Mouse (Mus musculus) kidney, adult 2 months (tissue): ENCODE measurements around the gene Lmbr1. TPM values are rescaled to one million over a fixed set of nuclear protein-coding genes. Genes with fewer than 3 reads are reported as not detected.

Experiments used
- DNase-seq: peaks from one replicate; pipeline ENCODE4 v3.0.0; 2021
- H3K27ac ChIP-seq: fragments of 200-500 bp; 2 replicates; pipeline ENCODE4 v1.5.1; 2012; ENCODE audit warnings: low read depth, low read length, control low read depth, inconsistent platforms; ENCODE audit not compliant: insufficient read depth
- H3K27me3 ChIP-seq: fragments of 200-500 bp; replicated peaks from 2 replicates; pipeline ENCODE4 v1.6.1; 2012; ENCODE audit warnings: mild to moderate bottlenecking, moderate library complexity, low read length, inconsistent platforms; ENCODE audit not compliant: control insufficient read depth, insufficient read depth
- H3K36me3 ChIP-seq: fragments of 200-500 bp; 2 replicates; pipeline ENCODE4 v1.6.1; 2012; ENCODE audit warnings: mild to moderate bottlenecking, moderate library complexity, low read length, inconsistent platforms; ENCODE audit not compliant: control insufficient read depth, insufficient read depth
- H3K4me1 ChIP-seq: fragments of 200-500 bp; 2 replicates; pipeline ENCODE4 v1.6.1; 2011; ENCODE audit warnings: low read length; ENCODE audit not compliant: control insufficient read depth, insufficient read depth
- H3K4me3 ChIP-seq: fragments of 200-500 bp; 2 replicates; pipeline ENCODE4 v1.5.1; 2011; ENCODE audit warnings: mild to moderate bottlenecking, low read depth, low read length, control low read depth; ENCODE audit not compliant: insufficient read depth
- CTCF ChIP-seq: fragments of 200-500 bp; conservative IDR thresholded peaks from 2 replicates; pipeline ENCODE4 v1.5.1; 2011; ENCODE audit warnings: low read depth, mild to moderate bottlenecking, control low read depth, low read length, moderate library complexity, mixed read lengths; ENCODE audit not compliant: insufficient read depth, insufficient read length
- POLR2A ChIP-seq: fragments of 200-500 bp; IDR thresholded peaks from one replicate; pipeline ENCODE4 v1.6.1; 2011; ENCODE audit warnings: low read depth, low read length, control low read depth
- WGBS: fragments of 180-500 bp; shearing (Covaris S2); methylation state at CpG from one replicate; pipeline ENCODE4 v1.1.7; 2018; 5-methylcytosine and 5-hydroxymethylcytosine counted together
- polyA plus RNA-seq: library from polyadenylated mRNA; depleted of rRNA; stranded (reverse); fragments of >200 nt; gene quantifications from 2 replicates; pipeline ENCODE4 v1.2.3, GENCODE M21; 2012

The Lmbr1 gene
- polyA plus RNA-seq, 1 experiment, result 4.4 TPM

DNA sequence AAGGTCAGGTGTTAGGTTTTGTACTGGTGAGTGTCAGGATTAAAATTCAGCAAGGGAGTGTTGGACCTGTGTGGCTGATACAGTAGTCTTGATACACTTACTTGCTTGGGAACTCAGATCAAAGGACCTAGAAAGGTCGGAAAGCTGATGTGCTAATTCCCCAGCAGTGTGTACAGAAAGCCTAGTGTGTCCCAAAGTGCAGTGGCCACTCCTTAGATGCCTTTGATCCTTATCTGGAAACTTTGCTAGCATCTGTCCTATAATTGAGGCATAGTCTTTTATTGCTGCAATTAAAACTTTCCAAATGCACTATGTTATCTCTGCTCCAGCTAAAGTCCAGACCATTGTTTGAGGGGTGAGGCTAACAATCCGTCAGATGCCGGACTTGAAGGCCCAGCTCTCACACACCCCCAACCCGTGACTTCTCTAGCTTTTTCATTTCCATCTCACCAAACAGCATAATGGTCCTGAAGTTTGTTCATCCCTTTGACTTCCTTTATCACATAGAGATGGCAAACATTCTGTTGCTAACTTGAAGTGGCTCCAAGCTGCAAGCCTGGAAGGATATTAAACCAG, 166.1 kb downstream of the Lmbr1 start:
- no peaks in the 10 kb centered on the region for H3K27me3 ChIP-seq
- WGBS, result 64% methylated on average over 4 of the region's 4 CpGs
- no peak overlapping the region for H3K27ac ChIP-seq
- H3K4me1 ChIP-seq, result no peaks in the 10 kb centered on the region
- no peaks in the 10 kb centered on the region for H3K36me3 ChIP-seq
- TF ChIP-seq CTCF (no peak), POLR2A (no peak)
- no peak overlapping the region for H3K4me3 ChIP-seq
- no peak for DNase-seq

DNA sequence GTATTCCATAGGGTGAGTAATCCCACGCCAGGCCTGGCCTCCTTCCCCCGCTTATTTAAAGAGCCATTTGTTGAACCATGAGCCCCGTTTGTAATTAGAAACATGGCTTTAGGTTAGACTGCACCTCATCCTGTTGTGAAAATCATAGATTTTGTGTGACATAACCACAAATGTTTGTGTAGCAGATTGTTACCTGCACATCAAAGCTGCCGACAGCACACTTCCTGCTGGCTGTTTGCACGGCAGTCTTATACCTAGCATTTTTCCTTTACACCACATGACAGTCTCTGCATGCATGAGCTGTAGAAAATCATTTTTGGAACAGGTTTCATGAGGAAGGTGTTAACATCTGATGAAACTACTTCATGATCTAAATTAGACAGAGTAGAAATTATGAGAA, 172.5 kb downstream of the Lmbr1 start:
- no peaks in the 10 kb centered on the region for H3K4me1 ChIP-seq
- H3K36me3 ChIP-seq, result no peaks in the 10 kb centered on the region
- H3K4me3 ChIP-seq, result no peak overlapping the region
- no peak for DNase-seq
- TF ChIP-seq POLR2A, result no peak
- no peak for TF ChIP-seq CTCF
- WGBS, result 75% methylated on average over 5 of the region's 5 CpGs
- no peaks in the 10 kb centered on the region for H3K27me3 ChIP-seq
- no peak overlapping the region for H3K27ac ChIP-seq

DNA sequence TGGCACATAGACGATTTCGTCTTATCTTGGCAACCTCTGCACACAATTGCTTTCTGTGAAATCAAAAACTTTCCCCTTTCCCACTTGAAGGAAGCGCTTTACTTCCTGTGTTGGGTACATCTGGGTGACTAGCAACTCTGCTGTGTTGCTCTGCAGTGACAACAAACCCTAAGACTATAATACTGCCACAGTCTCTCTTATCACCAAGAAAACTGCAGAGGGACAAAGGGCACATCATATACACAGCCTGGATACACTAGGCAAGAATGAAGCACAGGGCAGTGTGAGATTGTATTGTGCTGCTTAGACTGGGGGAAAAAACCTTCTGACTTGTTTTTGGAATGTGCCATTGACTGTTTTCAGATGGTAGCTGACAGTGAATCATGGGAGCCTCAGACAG, 178.3 kb downstream of the Lmbr1 start:
- Histone ChIP-seq H3K27ac (no peak overlapping the region), H3K36me3 (no peaks in the 10 kb centered on the region), H3K27me3 (no peaks in the 10 kb centered on the region), H3K4me1 (peaks cover 2% of the 10 kb centered on the region; the same call in 1 of the 2 replicates), H3K4me3 (no peak overlapping the region)
- DNase-seq, result no peak
- no peak for TF ChIP-seq CTCF
- no peak for TF ChIP-seq POLR2A
- WGBS, result 74% methylated on average over 3 of the region's 3 CpGs

DNA sequence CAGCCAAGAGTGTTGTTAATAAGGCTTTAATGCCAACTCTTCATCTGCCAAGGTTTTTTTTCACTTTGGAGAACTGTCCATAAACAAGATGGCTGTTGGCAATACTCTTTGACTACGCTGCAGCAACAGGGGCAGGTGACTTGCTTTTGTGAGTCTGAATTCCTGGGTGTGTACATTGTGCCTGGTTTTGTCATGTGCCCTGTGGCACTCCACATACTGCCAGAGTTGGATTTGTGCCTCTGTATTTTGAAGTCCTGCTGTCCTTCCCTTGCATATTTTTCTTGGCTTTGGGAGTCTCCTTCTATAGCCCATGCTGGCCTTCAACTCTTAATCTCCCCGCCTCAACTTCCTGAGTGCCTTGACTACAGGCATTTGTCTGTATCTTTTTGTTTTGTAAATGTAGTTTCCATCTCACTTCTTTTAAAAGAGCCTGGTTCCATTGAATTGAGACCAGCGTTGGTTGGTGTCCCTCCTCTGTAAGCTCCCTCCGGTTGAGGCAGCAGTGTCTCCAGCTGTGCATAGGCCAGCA, 179.2 kb downstream of the Lmbr1 start:
- 80% methylated on average over 4 of the region's 4 CpGs for WGBS
- DNase-seq, result no peak
- H3K36me3 ChIP-seq, result no peaks in the 10 kb centered on the region
- H3K4me3 ChIP-seq, result no peak overlapping the region
- TF ChIP-seq CTCF (no peak), POLR2A (no peak)
- no peak overlapping the region for H3K27ac ChIP-seq
- no peaks in the 10 kb centered on the region for H3K27me3 ChIP-seq
- H3K4me1 ChIP-seq, result peaks cover 2% of the 10 kb centered on the region; the same call in 1 of the 2 replicates

DNA sequence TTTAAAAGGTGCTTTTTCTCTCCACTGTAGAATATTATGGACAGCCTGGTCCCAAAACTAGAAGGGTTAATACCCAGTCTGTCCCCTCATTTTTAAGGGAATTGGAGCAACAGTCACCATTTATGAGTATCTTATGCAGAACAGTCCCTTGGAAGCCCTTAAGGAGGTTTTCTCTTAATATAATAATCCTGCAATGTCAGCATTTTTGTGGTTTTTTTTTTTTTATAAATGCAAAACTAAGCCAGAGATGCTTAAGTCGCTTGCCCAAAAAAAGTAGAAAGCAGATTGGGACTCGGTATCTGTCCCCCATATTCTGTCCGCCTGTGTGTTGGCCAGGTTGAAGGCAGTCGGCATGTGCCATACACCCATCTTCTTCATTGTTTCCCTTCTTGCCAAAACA, 181.0 kb downstream of the Lmbr1 start:
- WGBS, result 88% methylated on average over 4 of the region's 4 CpGs
- Histone ChIP-seq H3K4me1 (peaks cover 2% of the 10 kb centered on the region; the same call in 1 of the 2 replicates), H3K27me3 (no peaks in the 10 kb centered on the region), H3K36me3 (no peaks in the 10 kb centered on the region), H3K27ac (no peak overlapping the region), H3K4me3 (no peak overlapping the region)
- DNase-seq, result no peak
- TF ChIP-seq CTCF (no peak), POLR2A (no peak)

DNA sequence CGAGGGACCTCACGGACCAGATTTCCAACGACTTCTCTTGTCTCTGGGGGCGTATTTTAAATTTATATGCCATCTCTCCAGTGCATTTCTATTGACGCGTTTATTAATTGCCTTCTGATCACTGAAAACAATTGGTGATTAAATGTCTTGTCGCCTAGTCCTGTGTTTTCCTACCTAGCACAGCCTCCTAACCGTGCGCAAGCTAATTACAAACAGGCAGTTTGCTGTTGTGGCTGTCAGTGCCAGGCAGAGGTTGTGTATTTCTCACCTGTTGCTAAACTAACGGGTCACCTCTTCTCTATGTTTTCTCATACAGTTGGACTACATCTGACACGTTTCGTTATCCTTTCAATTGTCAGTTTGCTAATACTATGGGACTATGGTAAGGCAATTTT, 181.9 kb downstream of the Lmbr1 start:
- no peaks in the 10 kb centered on the region for H3K27me3 ChIP-seq
- TF ChIP-seq POLR2A, result no peak
- no peak for TF ChIP-seq CTCF
- no peak overlapping the region for H3K27ac ChIP-seq
- peak overlapping the region; percentile 77 for H3K4me3 ChIP-seq
- WGBS, result 8% methylated on average over 12 of the region's 12 CpGs
- peaks cover 2% of the 10 kb centered on the region; the same call in 1 of the 2 replicates for H3K4me1 ChIP-seq
- H3K36me3 ChIP-seq, result no peaks in the 10 kb centered on the region
- DNase-seq, result no peak

DNA sequence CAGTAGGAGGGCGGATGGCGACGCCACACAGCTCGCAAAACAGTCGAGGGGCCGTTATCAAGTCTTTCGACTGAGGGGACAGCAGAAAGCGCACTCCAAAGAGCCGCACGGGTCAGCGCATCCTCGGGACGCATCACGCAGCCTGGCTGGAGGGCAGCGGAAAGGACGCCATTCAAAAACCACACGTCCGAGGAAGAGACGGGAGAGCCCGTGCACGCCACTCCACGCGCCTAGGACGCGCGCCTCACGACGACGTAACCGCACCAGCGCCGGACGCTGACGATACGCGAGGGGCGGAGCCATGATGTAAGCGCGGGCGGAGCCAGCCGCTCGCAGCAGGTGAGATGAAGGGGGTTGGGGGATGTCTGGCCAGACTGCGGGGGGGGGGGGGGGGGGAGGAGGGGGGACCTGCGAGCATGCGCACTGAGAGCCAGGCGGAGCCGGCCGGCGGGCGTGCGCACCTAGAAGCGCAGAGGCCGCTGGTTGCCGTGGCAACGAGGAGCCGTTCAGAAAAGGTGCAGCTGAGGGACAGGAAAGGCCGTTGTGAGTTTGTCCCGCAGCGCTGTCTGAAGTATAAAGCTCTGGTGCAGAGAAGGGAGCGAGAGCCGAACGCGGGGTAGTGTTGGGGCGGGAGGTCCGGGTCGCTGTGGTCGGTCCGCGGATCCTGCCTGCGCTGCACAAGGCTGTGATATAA, 182.5 kb downstream of the Lmbr1 start, which contains the start of gene Rnf32:
TSS of gene Rnf32 (plus strand) at position 423 of the 694 bp plus-strand sequence.
- WGBS, result under 1% methylated on average over 62 of the region's 70 CpGs
- Histone ChIP-seq H3K27ac (no peak within 1 kb of the TSS), H3K4me1 (peaks cover 2% of the 10 kb centered on the region; the same call in 1 of the 2 replicates), H3K36me3 (no peaks in the 10 kb centered on the region), H3K27me3 (no peaks in the 10 kb centered on the region), H3K4me3 (peak within 1 kb of the TSS; percentile 77)
- peak; percentile 81 for DNase-seq
- no peak for TF ChIP-seq POLR2A
- no peak for TF ChIP-seq CTCF
